Mouse (Mus musculus) liver, embryonic 12.5 days (tissue): ENCODE results near the gene Arhgef3. TPM values are rescaled to one million over a fixed set of nuclear protein-coding genes. Genes with fewer than 3 reads are reported as not detected.

Experiments
- ATAC-seq: fragments of 200-750 bp; cut with Nextera tagmentation; 2 replicates; pipeline ENCODE4 v1.8.0; 2017; ENCODE audit warnings: moderate number of reproducible peaks, mild to moderate bottlenecking, moderate library complexity
- H3K27ac ChIP-seq: fragments of 300-500 bp; sonication (generic); 2 replicates; pipeline ENCODE4 v1.5.1; 2016; ENCODE audit warnings: mild to moderate bottlenecking
- H3K27me3 ChIP-seq: fragments of 300-500 bp; sonication (generic); replicated peaks from 2 replicates; pipeline ENCODE4 v1.6.1; 2016; ENCODE audit warnings: mild to moderate bottlenecking, moderate library complexity
- H3K36me3 ChIP-seq: fragments of 300-500 bp; sonication (generic); 2 replicates; pipeline ENCODE4 v1.6.1; 2016; ENCODE audit warnings: mild to moderate bottlenecking, moderate library complexity
- H3K4me1 ChIP-seq: fragments of 300-500 bp; sonication (generic); 2 replicates; pipeline ENCODE4 v1.6.1; 2016
- H3K4me2 ChIP-seq: fragments of 300-500 bp; sonication (generic); 2 replicates; pipeline ENCODE4 v1.6.1; 2016; ENCODE audit warnings: mild to moderate bottlenecking, moderate library complexity
- H3K4me3 ChIP-seq: fragments of 300-500 bp; sonication (generic); 2 replicates; pipeline ENCODE4 v1.5.1; 2016; ENCODE audit warnings: mild to moderate bottlenecking, moderate library complexity
- H3K9ac ChIP-seq: fragments of 300-500 bp; sonication (generic); 2 replicates; pipeline ENCODE4 v1.6.1; 2016; ENCODE audit warnings: mild to moderate bottlenecking, moderate library complexity
- H3K9me3 ChIP-seq: fragments of 300-500 bp; sonication (generic); replicated peaks from 2 replicates; pipeline ENCODE4 v1.6.1; 2016; ENCODE audit warnings: mild to moderate bottlenecking, moderate library complexity
- WGBS: fragments of 180-500 bp; shearing (Covaris S2); methylation state at CpG from one replicate; pipeline ENCODE4 v1.1.7; 2016; ENCODE audit not compliant: insufficient replicate concordance; 5-methylcytosine and 5-hydroxymethylcytosine counted together
- polyA plus RNA-seq: library from polyadenylated mRNA; unstranded; fragments of >200 nt; fragmentation: Nextera tagmentation; extraction: Ambion mirVana; gene quantifications from 2 replicates; pipeline ENCODE4 v1.2.1, GENCODE M21; 2016

Arhgef3 gene
- polyA plus RNA-seq, 1 experiment from 2014 or later, result 5.6 TPM

GRCm38 (mm10) chr14:27383321-27383830, 268.7 kb downstream of the Arhgef3 start:
- H3K27me3 ChIP-seq, result no peaks in the 10 kb centered on the region
- H3K9ac ChIP-seq, result no peak overlapping the region
- peaks cover 7% of the 10 kb centered on the region; the same call in 1 of the 2 replicates for H3K4me1 ChIP-seq
- no peaks in the 10 kb centered on the region for H3K9me3 ChIP-seq
- H3K4me3 ChIP-seq, result no peak overlapping the region
- H3K27ac ChIP-seq, result no peak overlapping the region
- ATAC-seq, result no peak
- WGBS, result 70% methylated on average over 5 of the region's 5 CpGs
- H3K4me2 ChIP-seq, result no peak overlapping the region
- H3K36me3 ChIP-seq, result no peaks in the 10 kb centered on the region

- Histone ChIP-seq H3K4me2 (no peak overlapping the region), H3K9ac (no peak overlapping the region), H3K4me3 (no peak overlapping the region), H3K4me1 (peaks cover 5% of the 10 kb centered on the region; the same call in 1 of the 2 replicates), H3K27ac (no peak overlapping the region), H3K9me3 (no peaks in the 10 kb centered on the region), H3K27me3 (no peaks in the 10 kb centered on the region), H3K36me3 (no peaks in the 10 kb centered on the region)
- ATAC-seq, result no peak
- WGBS, result 69% methylated on average over 4 of the region's 4 CpGs
These were observed 269.4 kb downstream of the Arhgef3 start for GRCm38 (mm10) chr14:27384143-27384542.

GRCm38 (mm10) chr14:27388616-27389015, 273.9 kb downstream of the Arhgef3 start:
- no peak overlapping the region for H3K4me3 ChIP-seq
- no peaks in the 10 kb centered on the region for H3K36me3 ChIP-seq
- no peak for ATAC-seq
- no peak overlapping the region for H3K4me2 ChIP-seq
- H3K4me1 ChIP-seq, result no peaks in the 10 kb centered on the region
- no peaks in the 10 kb centered on the region for H3K27me3 ChIP-seq
- H3K27ac ChIP-seq, result no peak overlapping the region
- no peak overlapping the region for H3K9ac ChIP-seq
- no peaks in the 10 kb centered on the region for H3K9me3 ChIP-seq

- no peak overlapping the region for H3K4me3 ChIP-seq
- ATAC-seq, result no peak
- H3K4me1 ChIP-seq, result no peaks in the 10 kb centered on the region
- H3K36me3 ChIP-seq, result 0 out of 2 replicates have a peak, but pooled peaks cover 4% of the 10 kb centered on the region
- H3K27ac ChIP-seq, result no peak overlapping the region
- H3K27me3 ChIP-seq, result no peaks in the 10 kb centered on the region
- H3K9ac ChIP-seq, result no peak overlapping the region
- no peak overlapping the region for H3K4me2 ChIP-seq
- no peaks in the 10 kb centered on the region for H3K9me3 ChIP-seq
- WGBS, result 66% methylated on average over 2 of the region's 2 CpGs
These were observed 275.0 kb downstream of the Arhgef3 start for GRCm38 (mm10) chr14:27389722-27390121.

- WGBS, result 69% methylated on average over 7 of the region's 7 CpGs
- Histone ChIP-seq H3K4me3 (no peak overlapping the region), H3K27ac (no peak overlapping the region), H3K9ac (no peak overlapping the region), H3K9me3 (no peaks in the 10 kb centered on the region), H3K4me1 (no peaks in the 10 kb centered on the region), H3K4me2 (no peak overlapping the region), H3K36me3 (0 out of 2 replicates have a peak, but pooled peaks cover 4% of the 10 kb centered on the region), H3K27me3 (no peaks in the 10 kb centered on the region)
- no peak for ATAC-seq
These were observed 276.0 kb downstream of the Arhgef3 start for GRCm38 (mm10) chr14:27390663-27391062.

GRCm38 (mm10) chr14:27391776-27392308, 277.1 kb downstream of the Arhgef3 start:
- Histone ChIP-seq H3K9me3 (no peaks in the 10 kb centered on the region), H3K4me1 (no peaks in the 10 kb centered on the region), H3K9ac (no peak overlapping the region), H3K36me3 (0 out of 2 replicates have a peak, but pooled peaks cover 4% of the 10 kb centered on the region), H3K27me3 (no peaks in the 10 kb centered on the region), H3K27ac (no peak overlapping the region), H3K4me3 (no peak overlapping the region), H3K4me2 (no peak overlapping the region)
- ATAC-seq, result no peak
- 74% methylated on average over 9 of the region's 9 CpGs for WGBS

GRCm38 (mm10) chr14:27392660-27393059, 278.0 kb downstream of the Arhgef3 start:
- Histone ChIP-seq H3K36me3 (0 out of 2 replicates have a peak, but pooled peaks cover 4% of the 10 kb centered on the region), H3K4me1 (no peaks in the 10 kb centered on the region), H3K9me3 (no peaks in the 10 kb centered on the region), H3K4me2 (no peak overlapping the region), H3K4me3 (no peak overlapping the region), H3K27me3 (no peaks in the 10 kb centered on the region), H3K9ac (no peak overlapping the region), H3K27ac (no peak overlapping the region)
- no peak for ATAC-seq
- 79% methylated on average over 2 of the region's 2 CpGs for WGBS

- Histone ChIP-seq H3K9ac (no peak overlapping the region), H3K9me3 (no peaks in the 10 kb centered on the region), H3K4me2 (no peak overlapping the region), H3K27me3 (no peaks in the 10 kb centered on the region), H3K36me3 (0 out of 2 replicates have a peak, but pooled peaks cover 4% of the 10 kb centered on the region), H3K27ac (no peak overlapping the region), H3K4me1 (no peaks in the 10 kb centered on the region), H3K4me3 (no peak overlapping the region)
- WGBS, result 51% methylated on average over 10 of the region's 10 CpGs
- no peak for ATAC-seq
These were observed 279.1 kb downstream of the Arhgef3 start for GRCm38 (mm10) chr14:27393806-27394205.

- ATAC-seq, result no peak
- WGBS, result 66% methylated on average over 7 of the region's 7 CpGs
- H3K27ac ChIP-seq, result no peak overlapping the region
These were observed 281.7 kb downstream of the Arhgef3 start for GRCm38 (mm10) chr14:27396424-27396823.

GRCm38 (mm10) chr14:27397526-27397925, 282.8 kb downstream of the Arhgef3 start:
- no peak overlapping the region for H3K4me3 ChIP-seq
- no peak overlapping the region for H3K4me2 ChIP-seq
- H3K36me3 ChIP-seq, result 0 out of 2 replicates have a peak, but pooled peaks cover 10% of the 10 kb centered on the region
- no peak overlapping the region for H3K27ac ChIP-seq
- 0 out of 2 replicates have a peak, but pooled peaks cover 6% of the 10 kb centered on the region for H3K4me1 ChIP-seq
- no peak for ATAC-seq
- H3K9ac ChIP-seq, result no peak overlapping the region
- WGBS, result 59% methylated on average over 6 of the region's 6 CpGs
- no peaks in the 10 kb centered on the region for H3K9me3 ChIP-seq
- H3K27me3 ChIP-seq, result no peaks in the 10 kb centered on the region

More at GRCm38 (mm10) chr14:27396424-27396823, 281.7 kb downstream of the Arhgef3 start:
- Histone ChIP-seq H3K36me3 (0 out of 2 replicates have a peak, but pooled peaks cover 6% of the 10 kb centered on the region), H3K4me3 (no peak overlapping the region), H3K9me3 (no peaks in the 10 kb centered on the region), H3K4me1 (no peaks in the 10 kb centered on the region), H3K9ac (no peak overlapping the region), H3K4me2 (no peak overlapping the region), H3K27me3 (no peaks in the 10 kb centered on the region)

GRCm38 (mm10) chr14:27400495-27400894, 285.8 kb downstream of the Arhgef3 start:
- WGBS, result 76% methylated on average over 6 of the region's 6 CpGs
- no peak overlapping the region for H3K4me3 ChIP-seq
- no peaks in the 10 kb centered on the region for H3K9me3 ChIP-seq
- H3K27me3 ChIP-seq, result no peaks in the 10 kb centered on the region
- ATAC-seq, result no peak
- no peak overlapping the region for H3K9ac ChIP-seq
- 0 out of 2 replicates have a peak, but pooled peaks cover 6% of the 10 kb centered on the region for H3K4me1 ChIP-seq
- no peak overlapping the region for H3K4me2 ChIP-seq
- H3K27ac ChIP-seq, result no peak overlapping the region
- H3K36me3 ChIP-seq, result 0 out of 2 replicates have a peak, but pooled peaks cover 6% of the 10 kb centered on the region

GRCm38 (mm10) chr14:27401717-27402278, 287.1 kb downstream of the Arhgef3 start:
- 66% methylated on average over 12 of the region's 12 CpGs for WGBS
- H3K4me1 ChIP-seq, result 0 out of 2 replicates have a peak, but pooled peaks cover 6% of the 10 kb centered on the region
- H3K27ac ChIP-seq, result no peak overlapping the region
- no peak overlapping the region for H3K4me3 ChIP-seq
- no peaks in the 10 kb centered on the region for H3K27me3 ChIP-seq
- H3K36me3 ChIP-seq, result 0 out of 2 replicates have a peak, but pooled peaks cover 6% of the 10 kb centered on the region
- no peak overlapping the region for H3K4me2 ChIP-seq
- no peak for ATAC-seq
- no peaks in the 10 kb centered on the region for H3K9me3 ChIP-seq
- no peak overlapping the region for H3K9ac ChIP-seq
